In genomic region chr8:66450691-66451090, GRCm38 (mm10) we compare ENCODE assay signal across 9 mouse cellular contexts. TPM values are rescaled to one million over a fixed set of nuclear protein-coding genes. Genes with fewer than 3 reads are reported as not detected.
DNase-seq lines count a peak whose midpoint lies in the region; ATAC-seq lines count a peak whose summit lies in the region.
"Had no signal": no experiment of that assay in that cellular context is flagged by ENCODE, and none has a peak within 500 bp of the region (broad histone marks: within the 10 kb centered on the region; RNA-seq: fewer than 3 reads in every experiment).

No protein-coding gene starts in this region.

- WGBS in hindbrain, embryonic 14.5 days = 28% methylated on average over 5 of the region's 5 CpGs
- WGBS in hindbrain, embryonic 13.5 days = 27% methylated on average over 5 of the region's 5 CpGs
- WGBS in midbrain, embryonic 15.5 days = 19% methylated on average over 5 of the region's 5 CpGs

- H3K9me3 ChIP-seq in hindbrain, embryonic 14.5 days (ENCODE audit: control insufficient read depth, low read length) = no peaks in the 10 kb centered on the region
- H3K9me3 ChIP-seq in hindbrain, embryonic 13.5 days = no peaks in the 10 kb centered on the region
- H3K9me3 ChIP-seq in midbrain, embryonic 15.5 days = no peaks in the 10 kb centered on the region
- H3K9me3 ChIP-seq: limb, embryonic 12.5 days had no signal

- no peak overlapping the region for H3K4me2 ChIP-seq in hindbrain, embryonic 14.5 days (replicated peaks)
- no peak overlapping the region for H3K4me2 ChIP-seq in hindbrain, embryonic 13.5 days
- no peak overlapping the region for H3K4me2 ChIP-seq in midbrain, embryonic 15.5 days
- H3K4me2 ChIP-seq: limb, embryonic 12.5 days had no signal

- peak; percentile 66 for DNase-seq in hindbrain, embryonic 14.5 days (ENCODE audit: low spot score)
- DNase-seq in A20 (ENCODE audit: low read depth, low spot score) (peak; percentile 36), MN1 (ENCODE audit: low spot score) (peak; percentile 42)
- peak; percentile 27 to 54 for DNase-seq in cerebellum, postnatal 25 days
- peak; percentile 38 to 40 for DNase-seq in kidney, postnatal 4 days
- DNase-seq in T-cell, adult 2 months (ENCODE audit: low spot score) = no peak

- H3K27ac ChIP-seq in hindbrain, embryonic 14.5 days = no peak overlapping the region
- no peak overlapping the region for H3K27ac ChIP-seq in hindbrain, embryonic 13.5 days
- H3K27ac ChIP-seq in midbrain, embryonic 15.5 days = no peak overlapping the region
- H3K27ac ChIP-seq: limb, embryonic 12.5 days had no signal

- no peak overlapping the region for H3K4me3 ChIP-seq in hindbrain, embryonic 14.5 days (replicated peaks; ENCODE audit: low read length)
- no peak overlapping the region for H3K4me3 ChIP-seq in hindbrain, embryonic 13.5 days
- no peak overlapping the region for H3K4me3 ChIP-seq in midbrain, embryonic 15.5 days
- H3K4me3 ChIP-seq: limb, embryonic 12.5 days had no signal

- no peak for ATAC-seq in hindbrain, embryonic 14.5 days (ENCODE audit: low FRiP score)
- no peak for ATAC-seq in hindbrain, embryonic 13.5 days (ENCODE audit: low FRiP score)
- ATAC-seq in midbrain, embryonic 15.5 days (replicated peaks) = peak; percentile 54

- H3K9ac ChIP-seq in hindbrain, embryonic 14.5 days = no peak overlapping the region
- no peak overlapping the region for H3K9ac ChIP-seq in hindbrain, embryonic 13.5 days
- H3K9ac ChIP-seq in midbrain, embryonic 15.5 days = no peak overlapping the region
- H3K9ac ChIP-seq: limb, embryonic 12.5 days had no signal

- no peaks in the 10 kb centered on the region for H3K36me3 ChIP-seq in hindbrain, embryonic 14.5 days (replicated peaks; ENCODE audit: control insufficient read depth, insufficient read depth)
- no peaks in the 10 kb centered on the region for H3K36me3 ChIP-seq in hindbrain, embryonic 13.5 days
- no peaks in the 10 kb centered on the region for H3K36me3 ChIP-seq in midbrain, embryonic 15.5 days (replicated peaks)
- H3K36me3 ChIP-seq: limb, embryonic 12.5 days had no signal

- no peaks in the 10 kb centered on the region for H3K27me3 ChIP-seq in hindbrain, embryonic 14.5 days (ENCODE audit: control insufficient read depth, insufficient read depth, low read length)
- H3K27me3 ChIP-seq in hindbrain, embryonic 13.5 days = no peaks in the 10 kb centered on the region
- H3K27me3 ChIP-seq in midbrain, embryonic 15.5 days (replicated peaks) = no peaks in the 10 kb centered on the region
- H3K27me3 ChIP-seq: limb, embryonic 12.5 days had no signal

- no peaks in the 10 kb centered on the region for H3K4me1 ChIP-seq in hindbrain, embryonic 14.5 days (replicated peaks; ENCODE audit: control insufficient read depth, insufficient read depth, low read length)
- H3K4me1 ChIP-seq in hindbrain, embryonic 13.5 days (replicated peaks) = no peaks in the 10 kb centered on the region
- no peaks in the 10 kb centered on the region for H3K4me1 ChIP-seq in midbrain, embryonic 15.5 days
- H3K4me1 ChIP-seq: limb, embryonic 12.5 days had no signal

RNA-seq across cellular contexts. Expression of gene Tma16, which starts 35.6 kb away (rescaled TPM):
- polyA plus RNA-seq in hindbrain, embryonic 14.5 days (2014; fragmentation: Nextera tagmentation; extraction: Ambion mirVana) = 9.8 TPM in 2 replicates
- 10.9 and 13.0 TPM in 2 replicates for polyA plus RNA-seq in hindbrain, embryonic 13.5 days (2015; fragmentation: Nextera tagmentation; extraction: Ambion mirVana)
- 11.4 and 12.0 TPM in 2 replicates for polyA plus RNA-seq in midbrain, embryonic 15.5 days (2015; fragmentation: Nextera tagmentation; extraction: Ambion mirVana)
